Mouse (Mus musculus) liver, embryonic 14.5 days (tissue): ENCODE data around the gene Ppm1l.

ENCODE experiments used
- CTCF ChIP-seq: IDR thresholded peaks from 2 replicates; pipeline ENCODE4 v1.5.1; 2016; ENCODE audit warnings: antibody characterized with exemption, low read depth, control low read depth
- EP300 ChIP-seq: IDR thresholded peaks from 2 replicates; pipeline ENCODE4 v1.6.1; 2016; ENCODE audit warnings: antibody characterized with exemption, low read depth

- TF ChIP-seq CTCF (no peak), EP300 (no peak)
These were observed 195.2 kb downstream of the Ppm1l start for GRCm38 (mm10) chr3:69511881-69512280.
